ENCODE assay signal across 8 mouse cellular contexts in genomic region chrX:71963275-71963912, GRCm38 (mm10). TPM values are rescaled to one million over a fixed set of nuclear protein-coding genes. Genes with fewer than 3 reads are reported as not detected.
DNase-seq lines count a peak whose midpoint lies in the region; ATAC-seq and TF ChIP-seq lines count a peak whose summit lies in the region.

No protein-coding gene starts in this region.

- peak overlapping the region; percentile 73 for H3K9ac ChIP-seq in ES-Bruce4 (ENCODE audit: low read depth, poor library complexity, severe bottlenecking)
- peak overlapping the region; percentile 66 for H3K9ac ChIP-seq in heart, embryonic 14.5 days (ENCODE audit: low read length)
- H3K9ac ChIP-seq in liver, postnatal 0 days (replicated peaks) = no peak overlapping the region

- no peak for TF ChIP-seq EP300 in ES-Bruce4 (IDR thresholded peaks at IDR 0.05; ENCODE audit: insufficient read depth, low read depth, low read length)
- TF ChIP-seq EP300 in liver, postnatal 0 days (IDR thresholded peaks at IDR 0.05; ENCODE audit: low read depth) = no peak

- H3K4me1 ChIP-seq in ES-Bruce4 (ENCODE audit: control insufficient read depth, insufficient read depth, low read length) = no peaks in the 10 kb centered on the region
- no peaks in the 10 kb centered on the region for H3K4me1 ChIP-seq in heart, embryonic 14.5 days (ENCODE audit: control insufficient read depth in 2 of 2, insufficient read depth in 2 of 2, low read length in 2 of 2)
- no peaks in the 10 kb centered on the region for H3K4me1 ChIP-seq in liver, postnatal 0 days (ENCODE audit: insufficient read depth)

- intact Hi-C loops in heart, postnatal 14 days (cut with DNase I) = loop anchor here (5.0 kb wide), 1 partner anchor 44 kb away; no protein-coding TSS in a partner anchor
- intact Hi-C loops in gastrocnemius, postnatal 14 days (cut with DNase I; ENCODE audit: low total_unique reads) = no loop called here

- no peak for TF ChIP-seq CTCF in ES-Bruce4 (IDR thresholded peaks at IDR 0.05; ENCODE audit: low read depth, low read length)
- TF ChIP-seq CTCF in liver, postnatal 0 days (IDR thresholded peaks at IDR 0.05; ENCODE audit: low read depth) = no peak

- no peak overlapping the region for H3K27ac ChIP-seq in ES-Bruce4 (ENCODE audit: insufficient read depth, low read length)
- no peak overlapping the region; a peak in 1 of 4 replicates for H3K27ac ChIP-seq in heart, embryonic 14.5 days (replicated peaks in 1 of 2; ENCODE audit: control insufficient read depth in 1 of 2, insufficient read depth in 1 of 2, low read depth in 2 of 2, low read length in 2 of 2)
- no peak overlapping the region for H3K27ac ChIP-seq in liver, postnatal 0 days (ENCODE audit: low read depth)

- no peaks in the 10 kb centered on the region for H3K9me3 ChIP-seq in ES-Bruce4 (replicated peaks; ENCODE audit: control insufficient read depth, insufficient read depth, low read length, poor library complexity, severe bottlenecking)
- no peaks in the 10 kb centered on the region for H3K9me3 ChIP-seq in heart, embryonic 14.5 days (ENCODE audit: control insufficient read depth, low read length)
- no peaks in the 10 kb centered on the region for H3K9me3 ChIP-seq in liver, postnatal 0 days (ENCODE audit: low read length)

- peak overlapping the region; percentile 67 for H3K4me3 ChIP-seq in ES-Bruce4 (ENCODE audit: low read depth, low read length)
- H3K4me3 ChIP-seq in heart, embryonic 14.5 days (ENCODE audit: control insufficient read depth in 1 of 2, insufficient read depth in 1 of 2, low read depth in 1 of 2, low read length in 2 of 2) = peak overlapping the region; percentile 46 to 47
- H3K4me3 ChIP-seq in liver, postnatal 0 days (ENCODE audit: low read depth, low read length) = peak overlapping the region; percentile 13; the same call in 1 of the 2 replicates

- H3K4me2 ChIP-seq in heart, embryonic 14.5 days (ENCODE audit: low read length) = peak overlapping the region; percentile 75
- H3K4me2 ChIP-seq in liver, postnatal 0 days (ENCODE audit: low read depth, low read length) = 0 out of 2 replicates have a peak overlapping the region, but pooled peaks have one; percentile 32

- DNase-seq in heart, adult 11 months = peak; percentile 82
- no peak for DNase-seq in heart, postnatal 14 days
- DNase-seq in liver, postnatal 0 days = no peak
- DNase-seq in ovary, postnatal 10 days (ENCODE audit: low spot score) = no peak
- DNase-seq in gastrocnemius, postnatal 14 days = no peak
- no peak for DNase-seq in cerebellum, postnatal 4 days (ENCODE audit: low spot score in 2 of 2)

- H3K27me3 ChIP-seq in ES-Bruce4 (ENCODE audit: control insufficient read depth, insufficient read depth, low read length, poor library complexity, severe bottlenecking) = no peaks in the 10 kb centered on the region
- peaks cover 9% of the 10 kb centered on the region for H3K27me3 ChIP-seq in heart, embryonic 14.5 days (ENCODE audit: control insufficient read depth, insufficient read depth, low read length)
- H3K27me3 ChIP-seq in liver, postnatal 0 days (ENCODE audit: insufficient read depth, low read length) = peaks cover 27% of the 10 kb centered on the region; the same call in 1 of the 2 replicates

- H3K36me3 ChIP-seq in ES-Bruce4 (ENCODE audit: control insufficient read depth, insufficient read depth, low read length, poor library complexity, severe bottlenecking) = no peaks in the 10 kb centered on the region
- no peaks in the 10 kb centered on the region for H3K36me3 ChIP-seq in heart, embryonic 14.5 days (ENCODE audit: control insufficient read depth, insufficient read depth, low read length)
- H3K36me3 ChIP-seq in liver, postnatal 0 days (replicated peaks; ENCODE audit: insufficient read depth, low read length) = no peaks in the 10 kb centered on the region

- 50% methylated on average over 9 of the region's 9 CpGs for WGBS in heart, embryonic 14.5 days
- WGBS in liver, postnatal 0 days (ENCODE audit: insufficient replicate concordance) = 48% methylated on average over 9 of the region's 9 CpGs

- no peak for ATAC-seq in heart, embryonic 14.5 days (ENCODE audit: insufficient number of reproducible peaks, insufficient read depth, low FRiP score, low read depth)
- no peak for ATAC-seq in liver, postnatal 0 days

- TF ChIP-seq POLR2A in ES-Bruce4 (IDR thresholded peaks at IDR 0.05; ENCODE audit: insufficient read depth, low read length) = no peak

RNA-seq across cellular contexts. Expression of gene Prrg3, which starts 1.0 kb away (rescaled TPM):
- total RNA-seq in heart, postnatal 14 days (2021) = 10 to 100 TPM; 17.3 to 21.6 TPM
- 8.9 and 9.0 TPM in 2 replicates for polyA plus RNA-seq in ES-Bruce4 (2011; ENCODE audit: insufficient read depth, insufficient read length, low read depth, missing spikeins)
- 9.0 and 9.6 TPM in 2 replicates for polyA plus RNA-seq in heart, embryonic 14.5 days (2014; fragmentation: Nextera tagmentation; extraction: Ambion mirVana)
- polyA plus RNA-seq in liver, postnatal 0 days (2015; fragmentation: Nextera tagmentation; extraction: Ambion mirVana) = 0.41 and 0.59 TPM in 2 replicates
- total RNA-seq in gastrocnemius, postnatal 14 days (2021) = 10 to 100 TPM; 12.9 to 13.7 TPM

RNA-seq across cellular contexts. Expression of gene Fate1, which starts 9.4 kb away (rescaled TPM):
- not detected for total RNA-seq in heart, postnatal 14 days (2021)
- not detected in 2 replicates for polyA plus RNA-seq in ES-Bruce4 (2011; ENCODE audit: insufficient read depth, insufficient read length, low read depth, missing spikeins)
- polyA plus RNA-seq in heart, embryonic 14.5 days (2014; fragmentation: Nextera tagmentation; extraction: Ambion mirVana) = not detected in 2 replicates
- not detected in 2 replicates for polyA plus RNA-seq in liver, postnatal 0 days (2015; fragmentation: Nextera tagmentation; extraction: Ambion mirVana)
- not detected for total RNA-seq in gastrocnemius, postnatal 14 days (2021)

RNA-seq across cellular contexts. Expression of gene Cnga2, which starts 28.3 kb away (rescaled TPM):
- total RNA-seq in heart, postnatal 14 days (2021) = under 1 TPM; 0.12 to 0.56 TPM
- not detected in 2 replicates for polyA plus RNA-seq in ES-Bruce4 (2011; ENCODE audit: insufficient read depth, insufficient read length, low read depth, missing spikeins)
- polyA plus RNA-seq in heart, embryonic 14.5 days (2014; fragmentation: Nextera tagmentation; extraction: Ambion mirVana) = 0.23 TPM in 1 of 2 replicates, not detected in the other
- not detected in 2 replicates for polyA plus RNA-seq in liver, postnatal 0 days (2015; fragmentation: Nextera tagmentation; extraction: Ambion mirVana)
- total RNA-seq in gastrocnemius, postnatal 14 days (2021) = under 1 TPM in 1 of 2 experiments, not detected in 1; 0.07 TPM

RNA-seq across cellular contexts. Expression of gene Gm1141, which starts 42.6 kb away (rescaled TPM):
- total RNA-seq in heart, postnatal 14 days (2021) = not detected
- 0.96 TPM in 1 of 2 replicates, not detected in the other for polyA plus RNA-seq in ES-Bruce4 (2011; ENCODE audit: insufficient read depth, insufficient read length, low read depth, missing spikeins)
- polyA plus RNA-seq in heart, embryonic 14.5 days (2014; fragmentation: Nextera tagmentation; extraction: Ambion mirVana) = not detected in 2 replicates
- not detected in 2 replicates for polyA plus RNA-seq in liver, postnatal 0 days (2015; fragmentation: Nextera tagmentation; extraction: Ambion mirVana)
- total RNA-seq in gastrocnemius, postnatal 14 days (2021) = under 1 TPM in 1 of 2 experiments, not detected in 1; 0.31 TPM

Comparison
In these comparisons a context has a peak if more than half of its experiments do, and no peak if none do; other contexts are left out.
1. H3K4me3 ChIP-seq: peak in every context shown above with its lines; median percentile 67 in ES-Bruce4; 46 in heart, embryonic 14.5 days; 13 in liver, postnatal 0 days.